Mouse (Mus musculus) CH12.LX (cell line): Measurements from ENCODE around the gene Cetn2. TPM values are rescaled to one million over a fixed set of nuclear protein-coding genes. Genes with fewer than 3 reads are reported as not detected.

ENCODE experiments used
- DNase-seq: peaks from one replicate; pipeline ENCODE4 v3.0.0-alpha.2; 2013; ENCODE audit errors: extremely low read depth
- H3K27ac ChIP-seq: 2 replicates; pipeline ENCODE4 v1.5.1; 2012; ENCODE audit warnings: low read depth, mild to moderate bottlenecking, control low read depth, moderate library complexity; ENCODE audit not compliant: insufficient read depth
- H3K27me3 ChIP-seq: replicated peaks from 2 replicates; pipeline ENCODE3; 2012; ENCODE audit warnings: inconsistent platforms
- H3K36me3 ChIP-seq, 2 experiments: replicated peaks in 1 of 2; 2 replicates each; pipeline versions ENCODE3 to v1.6.1; 2012; ENCODE audit warnings: inconsistent platforms in 1 of 2, low read length in 1 of 2, mild to moderate bottlenecking in 1 of 2, mixed read lengths in 1 of 2, moderate library complexity in 1 of 2; ENCODE audit not compliant: control insufficient read depth in 1 of 2, insufficient read depth in 1 of 2
- H3K4me1 ChIP-seq, 2 experiments: 2 replicates each; pipeline ENCODE4 v1.6.1; 2012; ENCODE audit warnings: inconsistent platforms in 1 of 2, moderate library complexity in 1 of 2; ENCODE audit not compliant: insufficient read depth in 2 of 2, control insufficient read depth in 1 of 2
- H3K4me2 ChIP-seq: 2 replicates; pipeline ENCODE4 v1.6.1; 2012; ENCODE audit warnings: low read depth, mild to moderate bottlenecking, control low read depth; ENCODE audit not compliant: poor library complexity, insufficient read depth, severe bottlenecking
- H3K4me3 ChIP-seq, 3 experiments: fragments of 150-350 bp in 1 of 3; sonication (generic) in 1 of 3; replicated peaks in 1 of 3; 2 replicates each; pipeline versions ENCODE3 to v1.5.1; 2011 to 2012; ENCODE audit warnings: low read depth in 2 of 3, low read length in 2 of 3, mild to moderate bottlenecking in 2 of 3, moderate library complexity in 2 of 3, control low read depth in 1 of 3, improper control_type of control experiment in 1 of 3, inconsistent platforms in 1 of 3, mixed read lengths in 1 of 3; ENCODE audit not compliant: poor library complexity in 1 of 3
- H3K79me2 ChIP-seq: replicated peaks from 2 replicates; pipeline ENCODE4 v1.6.1; 2012; ENCODE audit warnings: mild to moderate bottlenecking, moderate library complexity; ENCODE audit not compliant: control insufficient read depth, poor library complexity, insufficient read depth, severe bottlenecking; ENCODE audit errors: extremely low read depth
- H3K9ac ChIP-seq: 2 replicates; pipeline ENCODE4 v1.6.1; 2012; ENCODE audit warnings: low read depth, mild to moderate bottlenecking, control low read depth, moderate library complexity; ENCODE audit not compliant: insufficient read depth
- H3K9me3 ChIP-seq: replicated peaks from 2 replicates; pipeline ENCODE3; 2012; ENCODE audit warnings: low read length, inconsistent platforms, mixed read lengths
- CHD1 ChIP-seq: IDR thresholded peaks from 2 replicates; pipeline ENCODE4 v1.6.1; 2012; ENCODE audit warnings: low read depth, low read length, improper control_type of control experiment, inconsistent platforms
- CHD2 ChIP-seq: IDR thresholded peaks from 2 replicates; pipeline ENCODE4 v1.6.1; 2011; ENCODE audit warnings: low read length, improper control_type of control experiment
- CTCF ChIP-seq, 2 experiments: IDR thresholded peaks in 1 of 2; conservative IDR thresholded peaks in 1 of 2; 2 replicates each; pipeline ENCODE4 v1.5.1; 2011 to 2012; ENCODE audit warnings: low read depth in 2 of 2, low read length in 2 of 2, improper control_type of control experiment in 1 of 2, inconsistent platforms in 1 of 2, mild to moderate bottlenecking in 1 of 2, moderate library complexity in 1 of 2
- E2F4 ChIP-seq: IDR thresholded peaks from 2 replicates; pipeline ENCODE4 v1.6.1; 2011; ENCODE audit warnings: low read depth, low read length, improper control_type of control experiment; ENCODE audit not compliant: insufficient replicate concordance
- ELF1 ChIP-seq: IDR thresholded peaks from 2 replicates; pipeline ENCODE4 v1.6.1; 2014; ENCODE audit warnings: low read depth, mild to moderate bottlenecking, inconsistent platforms, low read length, improper control_type of control experiment
- GABPA ChIP-seq: IDR thresholded peaks from 2 replicates; pipeline ENCODE4 v1.6.1; 2012; ENCODE audit warnings: low read depth, low read length, improper control_type of control experiment, inconsistent platforms; ENCODE audit not compliant: insufficient replicate concordance
- JUND ChIP-seq: conservative IDR thresholded peaks from 2 replicates; pipeline ENCODE4 v1.6.1; 2011; ENCODE audit warnings: low read depth, low read length, improper control_type of control experiment
- KAT2A ChIP-seq: IDR thresholded peaks from 2 replicates; pipeline ENCODE4 v1.6.1; 2012; ENCODE audit warnings: low read length, improper control_type of control experiment, inconsistent platforms; ENCODE audit not compliant: insufficient replicate concordance
- MAX ChIP-seq: IDR thresholded peaks from 2 replicates; pipeline ENCODE4 v1.6.1; 2011; ENCODE audit warnings: low read length, improper control_type of control experiment
- MAZ ChIP-seq: IDR thresholded peaks from 2 replicates; pipeline ENCODE4 v1.6.1; 2012; ENCODE audit warnings: low read depth, mild to moderate bottlenecking, inconsistent platforms, low read length, improper control_type of control experiment, moderate library complexity
- MEF2A ChIP-seq: IDR thresholded peaks from 2 replicates; pipeline ENCODE4 v1.6.1; 2014; ENCODE audit warnings: low read depth, mild to moderate bottlenecking, inconsistent platforms, low read length, improper control_type of control experiment, borderline replicate concordance
- MXI1 ChIP-seq: IDR thresholded peaks from 2 replicates; pipeline ENCODE4 v1.6.1; 2011; ENCODE audit warnings: mild to moderate bottlenecking, low read depth, low read length, improper control_type of control experiment
- NRF1 ChIP-seq: IDR thresholded peaks from 2 replicates; pipeline ENCODE4 v1.6.1; 2014; ENCODE audit warnings: low read depth, mild to moderate bottlenecking, inconsistent platforms, low read length, improper control_type of control experiment, moderate library complexity
- RAD21 ChIP-seq: IDR thresholded peaks from 2 replicates; pipeline ENCODE4 v1.6.1; 2011; ENCODE audit warnings: low read depth, mild to moderate bottlenecking, low read length, improper control_type of control experiment, moderate library complexity
- SIN3A ChIP-seq: IDR thresholded peaks from 2 replicates; pipeline ENCODE4 v1.6.1; 2012; ENCODE audit warnings: low read length, improper control_type of control experiment, inconsistent platforms
- TCF12 ChIP-seq: IDR thresholded peaks from 2 replicates; pipeline ENCODE4 v1.6.1; 2014; ENCODE audit warnings: low read depth, mild to moderate bottlenecking, inconsistent platforms, low read length, improper control_type of control experiment
- UBTF ChIP-seq: IDR thresholded peaks from 2 replicates; pipeline ENCODE4 v1.6.1; 2012; ENCODE audit warnings: low read depth, mild to moderate bottlenecking, inconsistent platforms, low read length, improper control_type of control experiment, moderate library complexity
- USF1 ChIP-seq: IDR thresholded peaks from 2 replicates; pipeline ENCODE4 v1.6.1; 2014; ENCODE audit warnings: low read depth, mild to moderate bottlenecking, inconsistent platforms, low read length, improper control_type of control experiment
- USF2 ChIP-seq: conservative IDR thresholded peaks from 2 replicates; pipeline ENCODE4 v1.6.1; 2011; ENCODE audit warnings: low read depth, low read length, improper control_type of control experiment
- ZC3H11A ChIP-seq: IDR thresholded peaks from 2 replicates; pipeline ENCODE4 v1.6.1; 2012; ENCODE audit warnings: low read depth, mild to moderate bottlenecking, inconsistent platforms, low read length, improper control_type of control experiment
- ZMIZ1 ChIP-seq: IDR thresholded peaks from 2 replicates; pipeline ENCODE4 v1.6.1; 2012; ENCODE audit warnings: low read depth, mild to moderate bottlenecking, inconsistent platforms, low read length, improper control_type of control experiment
- dilution Hi-C: fragments of 300-500 bp; cut with MboI; formaldehyde crosslinking; loops from 2 replicates; pipeline ENCODE4 v1.14.3; 2020; ENCODE audit warnings: low sequenced_read_pairs; ENCODE audit not compliant: extremely low pct_unique_long_range_greater_than_20kb, extremely low pct_ligation_motif_present
- in situ Hi-C: fragments of 300-500 bp; cut with MboI; formaldehyde crosslinking; loops from 3 replicates; pipeline ENCODE4 v1.14.3; 2019; ENCODE audit warnings: low sequenced_read_pairs, low pct_ligation_motif_present, low pct_unique_long_range_greater_than_20kb, mixed read lengths
- polyA plus RNA-seq: library from polyadenylated mRNA; unstranded; fragments of >175 nt; gene quantifications from 2 replicates; pipeline ENCODE4 v1.2.1, GENCODE M21; 2012; ENCODE audit warnings: low read depth; ENCODE audit not compliant: insufficient read length
- total RNA-seq, 2 experiments: library from RNA; depleted of rRNA; stranded (reverse); fragments of 300-350 nt in 1 of 2; fragments of >200 nt in 1 of 2; gene quantifications; 2 replicates each; pipeline ENCODE4 v1.2.3; 2012 to 2014

Cetn2 gene
- total and polyA plus RNA-seq, 3 experiments = 31.4 to 65.3 (median 55.9) TPM

GRCm38 (mm10) chrX:72956486-72956885 is 38.3 kb upstream of the Cetn2 start:
- no peak for DNase-seq
- peaks cover 0 to 3% of the 10 kb centered on the region in 2 experiments; a peak in 1 of 4 replicates for H3K4me1 ChIP-seq
- TF ChIP-seq CHD2 = no peak
- no peak for TF ChIP-seq ZMIZ1
- H3K79me2 ChIP-seq = no peaks in the 10 kb centered on the region
- no peak overlapping the region for H3K27ac ChIP-seq
- H3K36me3 ChIP-seq = peaks cover 16 to 76% of the 10 kb centered on the region in 2 experiments
- dilution Hi-C loops = no loop called here
- H3K4me2 ChIP-seq = no peak overlapping the region
- no peaks in the 10 kb centered on the region for H3K9me3 ChIP-seq
- no peaks in the 10 kb centered on the region for H3K27me3 ChIP-seq
- H3K4me3 ChIP-seq = no peak overlapping the region
- no peak overlapping the region for H3K9ac ChIP-seq
- in situ Hi-C loops = no loop called here

- Histone ChIP-seq H3K9me3 (no peaks in the 10 kb centered on the region), H3K9ac (no peak overlapping the region), H3K79me2 (no peaks in the 10 kb centered on the region), H3K4me2 (no peak overlapping the region), H3K27ac (no peak overlapping the region), H3K4me1 (no peaks in the 10 kb centered on the region), H3K4me3 (no peak overlapping the region)
- in situ Hi-C loops = no loop called here
- TF ChIP-seq TCF12 (no peak), ELF1 (no peak), KAT2A (no peak), ZC3H11A (no peak)
- TF ChIP-seq, all 38 proteins: peak for 0
- H3K36me3 ChIP-seq = peaks cover 12 to 76% of the 10 kb centered on the region in 2 experiments
- H3K27me3 ChIP-seq = no peaks in the 10 kb centered on the region
- dilution Hi-C loops = no loop called here
- no peak for DNase-seq
Measured at GRCm38 (mm10) chrX:72953464-72953863, 35.3 kb upstream of the Cetn2 start.

GRCm38 (mm10) chrX:72921391-72921790 is 3.2 kb upstream of the Cetn2 start:
- no peaks in the 10 kb centered on the region for H3K27me3 ChIP-seq
- no peak for DNase-seq
- dilution Hi-C loops (no loop called here), in situ Hi-C loops (no loop called here)
- no peak overlapping the region for H3K4me3 ChIP-seq
- H3K9ac ChIP-seq = no peak overlapping the region
- TF ChIP-seq KAT2A (no peak), ZC3H11A (no peak), E2F4 (no peak), USF2 (no peak), RAD21 (no peak), MEF2A (no peak), ZMIZ1 (no peak), CHD1 (no peak), MAX (no peak), UBTF (no peak), SIN3A (no peak), GABPA (no peak), MAZ (no peak), NRF1 (no peak), MXI1 (no peak), USF1 (no peak), CTCF (conservative IDR thresholded peaks at IDR 0.05 in 1 of 2, IDR thresholded peaks at IDR 0.05 in 1 of 2; ENCODE audit: low read depth in 2 of 2, low read length in 2 of 2) (no peak), JUND (no peak), TCF12 (no peak), ELF1 (no peak)
- peaks cover 2% of the 10 kb centered on the region; the same call in 1 of the 2 replicates for H3K79me2 ChIP-seq
- H3K9me3 ChIP-seq = no peaks in the 10 kb centered on the region
- H3K36me3 ChIP-seq = peaks cover 0 to 15% of the 10 kb centered on the region in 2 experiments
- no peak overlapping the region; the same call in 1 of the 2 replicates for H3K4me2 ChIP-seq
- no peak overlapping the region for H3K27ac ChIP-seq
- peaks cover 0 to 26% of the 10 kb centered on the region in 2 experiments; a peak in 2 of 4 replicates for H3K4me1 ChIP-seq
